Mouse (Mus musculus) CH12.LX (cell line): ENCODE results near the gene Cep41.

Experiments
- CHD1 ChIP-seq: IDR thresholded peaks from 2 replicates; pipeline ENCODE4 v1.6.1; 2012; ENCODE audit warnings: low read depth, low read length, improper control_type of control experiment, inconsistent platforms
- CHD2 ChIP-seq: IDR thresholded peaks from 2 replicates; pipeline ENCODE4 v1.6.1; 2011; ENCODE audit warnings: low read length, improper control_type of control experiment
- CTCF ChIP-seq, 2 experiments: IDR thresholded peaks in 1 of 2; conservative IDR thresholded peaks in 1 of 2; 2 replicates each; pipeline ENCODE4 v1.5.1; 2011 to 2012; ENCODE audit warnings: low read depth in 2 of 2, low read length in 2 of 2, improper control_type of control experiment in 1 of 2, inconsistent platforms in 1 of 2, mild to moderate bottlenecking in 1 of 2, moderate library complexity in 1 of 2
- EP300 ChIP-seq: IDR thresholded peaks from 2 replicates; pipeline ENCODE4 v1.6.1; 2011; ENCODE audit warnings: low read length, improper control_type of control experiment
- GABPA ChIP-seq: IDR thresholded peaks from 2 replicates; pipeline ENCODE4 v1.6.1; 2012; ENCODE audit warnings: low read depth, low read length, improper control_type of control experiment, inconsistent platforms; ENCODE audit not compliant: insufficient replicate concordance
- MAZ ChIP-seq: IDR thresholded peaks from 2 replicates; pipeline ENCODE4 v1.6.1; 2012; ENCODE audit warnings: low read depth, mild to moderate bottlenecking, inconsistent platforms, low read length, improper control_type of control experiment, moderate library complexity
- NRF1 ChIP-seq: IDR thresholded peaks from 2 replicates; pipeline ENCODE4 v1.6.1; 2014; ENCODE audit warnings: low read depth, mild to moderate bottlenecking, inconsistent platforms, low read length, improper control_type of control experiment, moderate library complexity
- POLR2A ChIP-seq: IDR thresholded peaks from 2 replicates; pipeline ENCODE4 v1.6.1; 2011; ENCODE audit warnings: low read depth, mild to moderate bottlenecking, improper control_type of control experiment, low read length
- TCF12 ChIP-seq: IDR thresholded peaks from 2 replicates; pipeline ENCODE4 v1.6.1; 2014; ENCODE audit warnings: low read depth, mild to moderate bottlenecking, inconsistent platforms, low read length, improper control_type of control experiment
- ZNF384 ChIP-seq: IDR thresholded peaks from 2 replicates; pipeline ENCODE4 v1.6.1; 2012; ENCODE audit warnings: low read depth, low read length, improper control_type of control experiment, inconsistent platforms

- TF ChIP-seq POLR2A = no peak
- no peak for TF ChIP-seq CTCF (conservative IDR thresholded peaks at IDR 0.05 in 1 of 2, IDR thresholded peaks at IDR 0.05 in 1 of 2; ENCODE audit: low read depth in 2 of 2, low read length in 2 of 2)
- TF ChIP-seq GABPA = no peak
- no peak for TF ChIP-seq CHD2
- no peak for TF ChIP-seq ZNF384
- TF ChIP-seq TCF12 = no peak
- no peak for TF ChIP-seq EP300
- TF ChIP-seq NRF1 = no peak
- TF ChIP-seq MAZ = no peak
- no peak for TF ChIP-seq CHD1
Observed at GRCm38 (mm10) chr6:30644462-30644861, 49.1 kb downstream of the Cep41 start.
